Mouse (Mus musculus): ENCODE results near the gene Pkp2. TPM values are rescaled to one million over a fixed set of nuclear protein-coding genes. Genes with fewer than 3 reads are reported as not detected.

Gene Pkp2
- polyA plus RNA-seq, 1 experiment from 2014 or later = 0.85 TPM

DNA sequence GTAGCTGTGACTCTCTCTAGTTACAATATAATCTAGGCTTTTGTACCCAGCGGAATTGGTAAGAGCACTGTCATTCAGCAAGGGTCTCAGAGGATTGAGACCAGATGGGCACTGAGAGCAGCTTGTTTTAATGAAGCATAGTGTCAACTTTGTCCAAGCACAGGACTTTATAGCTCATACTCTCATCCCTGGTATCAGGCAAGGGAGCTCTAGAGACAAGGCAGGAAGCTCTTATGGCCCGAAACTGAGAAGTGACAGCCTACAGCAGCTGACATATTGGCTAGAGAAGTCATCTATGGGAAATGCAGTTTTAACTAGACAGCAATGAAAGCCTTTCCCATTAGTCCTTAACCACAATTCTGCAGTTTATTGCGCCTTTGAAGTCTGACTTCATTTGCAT, 59.9 kb downstream of the Pkp2 start:
- 37% methylated on average over 3 of the region's 3 CpGs for WGBS
- H3K27ac ChIP-seq = no peak overlapping the region
- no peak for ATAC-seq (replicated peaks)

DNA sequence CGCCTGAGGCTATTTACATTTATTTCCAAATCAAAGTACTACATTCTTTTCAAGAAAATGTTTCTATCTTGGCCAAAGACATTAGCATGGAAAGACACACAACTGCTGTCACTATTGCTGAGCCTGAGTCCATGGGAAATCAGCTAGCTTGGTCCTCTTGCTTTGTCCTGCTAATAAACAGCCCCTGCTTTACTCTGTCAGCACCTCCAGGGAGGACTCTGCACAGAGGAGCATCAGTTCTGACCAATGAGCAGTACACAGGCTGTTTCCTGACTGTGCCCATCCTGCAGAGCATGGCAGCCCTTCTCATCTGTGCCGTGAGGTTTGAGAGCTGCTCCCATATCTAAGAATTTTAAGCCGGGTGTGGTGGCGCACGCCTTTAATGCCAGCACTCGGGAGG, 60.6 kb downstream of the Pkp2 start:
- ATAC-seq (replicated peaks) = no peak
- Histone ChIP-seq H3K27me3 (replicated peaks) (no peaks in the 10 kb centered on the region), H3K9me3 (no peaks in the 10 kb centered on the region), H3K4me2 (no peak overlapping the region), H3K9ac (no peak overlapping the region), H3K36me3 (replicated peaks) (no peaks in the 10 kb centered on the region), H3K4me1 (0 out of 2 replicates have a peak, but pooled peaks cover 3% of the 10 kb centered on the region), H3K27ac (no peak overlapping the region), H3K4me3 (no peak overlapping the region)
- 84% methylated on average over 6 of the region's 6 CpGs for WGBS

More for the DNA sequence above, 59.9 kb downstream of the Pkp2 start:
- H3K4me1 ChIP-seq = 0 out of 2 replicates have a peak, but pooled peaks cover 3% of the 10 kb centered on the region
- no peaks in the 10 kb centered on the region for H3K27me3 ChIP-seq (replicated peaks)
- H3K9me3 ChIP-seq = no peaks in the 10 kb centered on the region
- H3K4me2 ChIP-seq = no peak overlapping the region
- H3K4me3 ChIP-seq = no peak overlapping the region
- H3K36me3 ChIP-seq (replicated peaks) = no peaks in the 10 kb centered on the region
- H3K9ac ChIP-seq = no peak overlapping the region

DNA sequence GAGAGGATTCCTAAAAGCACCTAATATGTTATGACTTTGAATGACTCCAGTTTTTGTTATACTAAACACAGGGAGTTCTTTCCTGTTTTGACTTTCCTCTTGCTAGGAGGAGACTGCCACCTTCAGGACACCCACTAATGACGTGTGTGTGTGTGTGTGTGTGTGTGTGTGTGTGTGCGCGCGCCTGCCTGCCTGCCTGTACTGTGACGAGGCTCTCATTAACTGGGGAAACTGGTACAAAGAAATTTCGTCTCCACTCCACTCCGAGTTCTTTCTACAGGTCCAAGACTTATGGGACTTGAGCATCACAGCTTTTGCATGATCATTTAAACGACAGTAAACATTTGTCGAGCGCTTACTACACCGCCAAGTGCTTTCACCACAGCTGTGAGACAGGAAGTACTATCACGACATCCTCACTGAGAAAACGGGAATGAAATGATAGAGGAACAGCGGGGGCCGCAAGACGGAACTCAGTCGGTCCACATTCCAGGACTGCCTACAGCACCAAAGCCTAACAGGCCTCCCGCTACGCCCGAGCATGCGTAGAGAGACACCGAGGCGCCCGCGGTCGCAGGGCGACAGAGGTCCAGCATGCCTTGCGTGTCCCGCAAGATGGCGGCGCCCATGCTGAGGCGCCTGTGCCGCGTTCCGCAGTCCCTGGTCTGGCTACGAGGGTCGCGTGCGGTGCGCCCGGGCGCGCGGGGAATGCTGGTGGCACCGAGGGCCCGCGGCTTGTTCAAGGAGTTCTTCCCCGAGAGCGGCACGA, 89.4 kb downstream of the Pkp2 start, which contains the start of gene Yars2:
Gene Yars2 (plus strand): TSS at position 597 of the 769 bp plus-strand sequence.
- Histone ChIP-seq H3K4me3 (peak within 1 kb of the TSS; percentile 85), H3K27me3 (replicated peaks) (no peaks in the 10 kb centered on the region), H3K9ac (peak within 1 kb of the TSS; percentile 72), H3K4me2 (peak within 1 kb of the TSS; percentile 88), H3K9me3 (no peaks in the 10 kb centered on the region), H3K4me1 (peaks cover 20% of the 10 kb centered on the region), H3K36me3 (replicated peaks) (peaks cover 10% of the 10 kb centered on the region; the same call in 1 of the 2 replicates), H3K27ac (peak within 1 kb of the TSS; percentile 90)
- under 1% methylated on average over 50 of the region's 50 CpGs for WGBS
- peak; percentile 100 for ATAC-seq (replicated peaks)

DNA sequence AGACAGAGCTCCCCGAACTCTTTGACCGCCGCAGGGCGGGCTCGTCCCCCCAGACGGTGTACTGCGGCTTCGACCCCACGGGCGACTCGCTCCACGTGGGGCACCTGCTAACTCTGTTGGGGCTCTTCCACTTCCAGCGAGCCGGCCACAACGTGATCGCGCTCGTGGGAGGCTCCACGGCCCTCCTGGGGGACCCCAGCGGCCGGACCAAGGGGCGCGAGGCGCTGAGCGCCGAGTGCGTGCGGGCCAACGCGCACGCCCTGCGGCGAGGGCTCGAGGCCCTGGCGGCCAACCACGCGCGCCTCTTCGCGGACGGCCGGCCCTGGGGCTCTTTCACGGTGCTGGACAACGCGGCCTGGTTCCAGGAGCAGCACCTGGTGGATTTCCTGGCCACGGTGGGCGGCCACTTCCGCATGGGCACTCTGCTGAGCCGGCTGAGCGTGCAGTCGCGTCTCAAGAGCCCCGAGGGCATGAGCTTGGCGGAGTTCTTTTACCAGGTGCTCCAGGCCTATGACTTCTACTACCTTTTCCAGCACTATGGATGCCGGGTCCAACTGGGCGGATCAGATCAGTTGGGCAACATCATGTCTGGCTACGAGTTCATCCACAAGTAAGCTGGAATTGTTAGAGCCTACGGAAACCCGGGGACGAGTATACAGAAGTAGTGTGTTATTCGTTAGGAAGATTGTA, 90.2 kb downstream of the Pkp2 start:
- peak; percentile 80 for ATAC-seq (replicated peaks)
- Histone ChIP-seq H3K9ac (peak overlapping the region; percentile 72), H3K4me2 (peak overlapping the region; percentile 88), H3K27ac (peak overlapping the region; percentile 90), H3K9me3 (no peaks in the 10 kb centered on the region), H3K4me3 (peak overlapping the region; percentile 85), H3K4me1 (peaks cover 20% of the 10 kb centered on the region), H3K36me3 (replicated peaks) (peaks cover 10% of the 10 kb centered on the region; the same call in 1 of the 2 replicates), H3K27me3 (replicated peaks) (no peaks in the 10 kb centered on the region)
- under 1% methylated on average over 61 of the region's 61 CpGs for WGBS

DNA sequence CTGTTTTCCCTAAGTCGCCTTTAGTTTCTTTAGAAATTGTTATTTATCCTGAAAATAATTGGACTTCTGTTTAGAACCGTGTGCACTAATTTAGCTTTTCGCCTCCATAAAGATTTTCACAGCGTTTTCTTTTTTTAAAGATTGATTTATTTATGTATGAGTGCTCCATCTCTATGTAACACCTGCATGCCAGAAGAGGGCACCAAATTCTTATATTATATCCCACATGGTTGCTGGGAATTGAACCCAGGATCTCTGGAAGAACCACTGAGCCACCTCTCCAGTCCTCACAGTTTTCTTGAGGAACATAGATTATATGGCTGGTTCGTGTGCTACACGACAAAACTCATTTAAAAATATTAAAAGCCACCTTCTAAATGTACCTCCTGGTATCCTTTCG, 90.8 kb downstream of the Pkp2 start:
- H3K9me3 ChIP-seq = no peaks in the 10 kb centered on the region
- peaks cover 20% of the 10 kb centered on the region for H3K4me1 ChIP-seq
- no peak overlapping the region; the same call in 1 of the 2 replicates for H3K27ac ChIP-seq
- peak overlapping the region; percentile 72; the same call in 1 of the 2 replicates for H3K9ac ChIP-seq
- H3K27me3 ChIP-seq (replicated peaks) = no peaks in the 10 kb centered on the region
- peak overlapping the region; percentile 88 for H3K4me2 ChIP-seq
- WGBS = 20% methylated on average over 7 of the region's 7 CpGs
- H3K36me3 ChIP-seq (replicated peaks) = peaks cover 10% of the 10 kb centered on the region; the same call in 1 of the 2 replicates
- no peak for ATAC-seq (replicated peaks)
- H3K4me3 ChIP-seq = peak overlapping the region; percentile 85

DNA sequence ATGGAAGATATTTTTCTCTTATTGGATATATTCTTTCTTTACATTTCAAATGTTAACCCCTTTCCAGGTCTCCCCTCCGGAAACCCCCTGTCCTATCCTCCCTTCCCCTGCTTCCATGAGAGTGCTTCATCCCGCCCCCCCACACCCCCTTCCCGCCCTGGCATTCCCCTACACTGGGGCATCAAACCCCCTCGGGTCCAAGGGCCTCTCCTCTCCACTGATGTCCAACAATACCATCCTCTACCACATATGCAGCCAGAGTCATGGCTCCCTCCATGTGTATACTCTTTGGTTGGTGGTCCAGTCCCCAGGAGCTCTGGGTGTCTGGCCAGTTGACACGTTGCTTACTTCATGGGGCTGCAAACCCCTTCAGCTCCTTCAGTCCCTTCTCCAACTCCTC, 98.2 kb downstream of the Pkp2 start:
- Histone ChIP-seq H3K9me3 (no peaks in the 10 kb centered on the region), H3K4me1 (no peaks in the 10 kb centered on the region), H3K27ac (no peak overlapping the region), H3K36me3 (replicated peaks) (peaks cover 31% of the 10 kb centered on the region), H3K4me3 (no peak overlapping the region), H3K9ac (no peak overlapping the region), H3K4me2 (no peak overlapping the region), H3K27me3 (replicated peaks) (no peaks in the 10 kb centered on the region)
- WGBS = 88% methylated on average over 5 of the region's 5 CpGs
- ATAC-seq (replicated peaks) = 0 out of 2 replicates have a peak, but pooled peaks have one; percentile 30

Other genes with a start within 250 kb of the Pkp2 start
- gene Yars2, start 89.6 kb downstream of the Pkp2 start, polyA plus RNA-seq (2015; fragmentation: Nextera tagmentation; extraction: Ambion mirVana) = 23.5 and 26.4 TPM in 2 replicates
- 101 and 110 TPM in 2 replicates for gene Dnm1l, start 145.6 kb downstream of the Pkp2 start, polyA plus RNA-seq (2015; fragmentation: Nextera tagmentation; extraction: Ambion mirVana)